Mouse (Mus musculus) stomach, postnatal 0 days (tissue): ENCODE measurements around the gene Map2k2.

Source experiments
- CTCF ChIP-seq: IDR thresholded peaks from 2 replicates; pipeline ENCODE4 v1.5.1; 2016; ENCODE audit warnings: antibody characterized with exemption, low read depth, mild to moderate bottlenecking, moderate library complexity
- EP300 ChIP-seq: optimal IDR thresholded peaks from 2 replicates; pipeline ENCODE3; 2016; ENCODE audit warnings: antibody characterized with exemption

DNA sequence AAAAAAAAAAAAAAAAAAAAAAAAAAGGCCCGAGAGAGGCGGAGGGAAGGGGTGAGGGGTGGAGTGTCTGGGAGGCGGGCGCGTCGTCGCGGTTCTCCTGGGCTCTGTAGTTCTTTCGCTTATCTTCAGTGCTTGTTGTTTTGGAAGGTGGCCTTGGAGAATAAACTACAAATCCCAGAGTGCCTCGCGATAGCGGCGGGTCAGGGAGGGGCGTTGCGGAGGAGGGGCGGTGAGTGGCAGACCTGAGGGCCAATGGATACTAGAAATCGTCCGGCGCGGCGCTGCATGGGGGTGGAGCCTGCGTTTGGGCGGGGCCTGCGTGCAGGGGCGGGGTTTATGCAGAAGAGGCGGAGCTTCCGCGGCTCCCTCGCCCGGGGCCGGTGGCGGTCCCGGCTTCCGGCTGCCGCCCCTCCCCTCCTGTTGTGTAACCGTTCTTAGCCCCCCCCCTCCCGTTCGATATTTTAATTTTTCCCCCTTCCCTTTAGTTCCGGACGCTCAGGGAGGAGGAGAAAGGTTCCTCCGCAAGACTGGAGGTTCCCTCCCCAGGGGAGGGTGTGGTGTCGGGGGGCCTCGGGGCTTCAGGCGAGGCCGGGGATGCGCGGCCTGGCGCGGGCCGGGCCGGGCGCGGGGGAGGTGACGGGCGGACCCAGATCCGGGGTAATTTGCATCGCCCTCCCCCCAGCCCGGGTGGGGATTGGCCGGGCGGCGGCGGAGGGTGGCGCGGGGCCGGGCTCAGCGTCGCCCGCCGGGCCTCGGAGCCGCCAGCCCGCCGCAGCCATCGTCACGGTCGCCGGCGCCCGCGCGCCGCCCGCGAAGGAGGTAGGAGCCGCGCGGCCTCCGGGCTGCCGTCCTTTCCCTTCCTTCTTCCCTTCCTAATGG is 31.8 kb downstream of the Map2k2 start:
- no peak for TF ChIP-seq CTCF
- no peak for TF ChIP-seq EP300
